Mouse (Mus musculus) kidney, adult 9 months (tissue): ENCODE results near the gene Slc25a25.

Source experiments
- DNase-seq: peaks from one replicate; pipeline ENCODE4 v3.0.0; 2022

Slc25a25 gene

GRCm38 (mm10) chr2:32395484-32395945, 55.7 kb downstream of the Slc25a25 start, which contains the start of gene Ptges2:
Ptges2 (plus strand) TSS chr2:32395896.
- peak; percentile 96 for DNase-seq

DNA sequence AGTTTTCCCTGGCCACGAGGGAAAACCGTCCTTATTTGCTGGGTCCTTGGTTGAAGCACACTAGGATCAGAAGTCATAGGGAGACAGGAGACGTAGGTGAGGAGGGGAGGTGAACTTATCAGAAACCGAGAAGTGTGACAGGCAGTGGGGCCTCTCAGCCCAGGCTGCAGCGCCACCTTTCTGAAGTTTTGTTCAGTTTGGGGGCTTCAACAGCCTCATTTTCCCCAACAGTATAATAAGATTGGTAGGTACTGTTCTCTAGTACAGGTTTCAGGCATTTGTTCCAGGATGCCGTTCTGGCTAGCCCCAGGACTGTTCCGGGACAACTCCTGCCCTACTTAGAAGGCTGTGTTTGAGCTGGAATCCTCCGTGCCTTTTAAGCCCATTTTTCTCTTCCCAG, 56.3 kb downstream of the Slc25a25 start:
- DNase-seq: peak; percentile 64

- peak; percentile 83 for DNase-seq
These were observed 59.2 kb downstream of the Slc25a25 start for GRCm38 (mm10) chr2:32392063-32392462.

DNA sequence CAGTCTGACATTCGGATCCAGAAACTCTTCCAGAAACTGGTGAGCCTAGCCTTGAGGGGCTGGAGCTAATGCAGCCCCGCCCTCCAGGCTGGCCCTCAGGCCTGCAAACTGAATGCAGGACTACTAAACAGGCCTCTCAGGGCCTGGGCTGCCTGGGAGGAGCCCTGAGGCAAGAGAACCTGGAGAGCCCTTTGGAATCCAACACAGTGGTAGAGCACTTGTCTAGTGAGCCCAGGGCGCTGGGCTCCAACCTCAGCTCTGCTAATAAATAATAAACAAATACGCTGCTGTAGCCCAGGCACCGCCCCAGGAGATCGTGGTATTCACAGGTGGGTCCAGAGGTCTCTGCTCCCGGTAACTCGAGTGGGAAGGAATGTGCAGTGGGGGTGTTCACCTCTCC, 60.4 kb downstream of the Slc25a25 start:
- peak; percentile 76 for DNase-seq

DNA sequence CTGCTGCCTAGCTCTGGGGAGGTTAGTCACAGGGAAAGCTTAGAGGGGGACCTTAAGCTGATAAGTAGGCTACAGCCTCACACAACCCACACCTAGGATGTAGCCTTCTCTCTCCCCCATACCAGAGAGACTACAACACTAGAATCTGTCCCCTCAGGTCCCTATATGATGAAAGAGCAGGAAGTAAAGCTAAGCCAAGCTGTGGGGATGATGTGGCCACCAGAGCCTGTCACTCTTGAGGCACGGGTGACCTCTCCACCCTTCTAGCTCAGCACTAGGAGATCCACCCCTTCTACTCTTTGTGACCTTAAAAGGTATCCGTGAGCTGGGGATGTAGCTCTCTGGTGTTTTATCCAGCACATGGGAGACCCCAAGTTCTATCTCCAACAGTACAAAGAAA, 62.1 kb downstream of the Slc25a25 start:
- no peak for DNase-seq

DNA sequence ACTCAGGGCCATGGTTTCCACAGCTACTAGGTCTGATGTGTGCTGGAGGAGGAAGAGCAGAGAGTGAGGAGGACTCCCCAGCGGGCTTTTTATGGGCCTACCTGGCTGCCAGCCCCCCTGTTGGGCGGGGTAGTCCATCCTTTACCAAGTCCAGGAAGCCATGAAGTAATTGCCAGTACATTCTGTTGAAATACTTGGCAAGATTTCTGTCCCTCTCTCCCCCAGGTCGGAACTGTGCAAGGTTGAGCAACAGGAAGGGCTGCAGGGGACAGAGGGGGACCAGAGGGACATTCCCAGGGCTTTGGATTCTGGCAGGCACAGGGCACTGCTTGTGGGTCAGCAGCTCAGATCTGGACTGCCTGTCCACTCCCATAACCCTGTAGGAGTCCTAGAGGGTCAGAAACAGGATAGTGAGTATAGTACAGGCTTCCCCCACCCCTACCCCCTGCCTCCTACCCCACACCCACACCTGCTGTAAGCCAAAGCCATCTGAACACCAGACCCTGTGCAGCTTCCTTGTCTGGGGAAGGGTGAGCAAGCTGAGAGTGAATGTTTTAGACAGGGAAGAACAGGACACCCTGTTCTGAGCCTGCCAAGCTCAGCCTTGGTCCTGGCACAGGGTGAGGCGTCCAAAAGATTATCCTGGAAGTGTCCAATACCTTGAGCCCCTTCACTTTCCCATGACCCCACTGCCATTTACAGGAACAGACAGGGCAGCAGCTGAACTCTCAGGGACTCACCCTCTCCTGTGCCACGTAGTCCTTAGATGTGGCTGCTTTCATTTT, 63.3 kb downstream of the Slc25a25 start, which contains the start of gene Lcn2:
TSS of gene Lcn2 (minus strand) at position 547 of the 785 bp plus-strand sequence.
- no peak for DNase-seq

GRCm38 (mm10) chr2:32382689-32383088, 68.6 kb downstream of the Slc25a25 start:
- no peak for DNase-seq

DNA sequence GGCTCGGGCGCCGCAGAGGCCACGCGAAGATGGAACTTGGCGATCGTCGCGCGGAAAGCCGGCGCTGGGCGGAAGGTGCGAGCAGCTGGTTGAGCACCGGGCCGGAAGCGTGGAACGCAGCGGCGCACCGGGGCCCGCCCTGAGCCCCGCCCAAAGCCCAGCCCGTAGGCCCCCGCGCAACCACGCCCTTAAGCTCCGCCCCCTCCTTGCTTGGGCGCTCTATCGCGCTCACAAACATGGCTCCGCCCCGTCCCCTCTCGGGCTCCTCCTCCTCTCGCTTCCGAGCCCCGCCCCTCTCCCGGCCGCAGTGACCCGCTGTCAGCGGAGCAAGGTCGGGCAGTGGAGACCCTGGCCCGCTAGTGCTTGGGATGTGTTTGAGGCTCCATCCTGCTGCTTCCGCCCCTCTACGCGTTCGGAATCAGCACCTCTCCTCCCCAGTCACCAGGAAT, 69.4 kb downstream of the Slc25a25 start, which contains the start of gene 1110008P14Rik:
TSS of gene 1110008P14Rik (minus strand) at position 164 of the 449 bp plus-strand sequence.
- DNase-seq: peak; percentile 95

GRCm38 (mm10) chr2:32381141-32381774, 70.0 kb downstream of the Slc25a25 start:
- no peak for DNase-seq

- no peak for DNase-seq
These were observed 71.2 kb downstream of the Slc25a25 start for GRCm38 (mm10) chr2:32380001-32380500.

GRCm38 (mm10) chr2:32376963-32377362, 74.3 kb downstream of the Slc25a25 start:
- DNase-seq: no peak

- no peak for DNase-seq
These were observed 75.8 kb downstream of the Slc25a25 start for GRCm38 (mm10) chr2:32375317-32375940.

DNA sequence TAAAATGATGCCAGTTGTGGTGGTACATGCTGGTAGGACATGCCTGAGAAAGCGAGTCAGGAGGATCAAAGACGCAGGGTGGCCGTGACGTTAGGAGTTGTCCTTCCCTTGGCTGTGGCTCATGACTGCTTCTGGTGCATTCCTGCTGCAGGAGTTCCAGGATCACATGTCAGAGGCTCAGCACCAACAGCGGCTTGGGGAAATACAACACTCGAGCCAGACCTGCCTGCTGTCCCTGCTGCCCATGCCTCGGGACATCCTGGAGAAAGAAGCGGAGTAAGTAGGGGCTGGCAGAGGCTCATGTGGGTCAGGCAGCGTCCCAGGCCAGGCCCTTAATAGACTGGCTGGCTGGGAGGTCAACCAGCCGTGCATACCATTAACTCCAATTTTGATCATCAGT, 77.1 kb downstream of the Slc25a25 start:
- no peak for DNase-seq

DNA sequence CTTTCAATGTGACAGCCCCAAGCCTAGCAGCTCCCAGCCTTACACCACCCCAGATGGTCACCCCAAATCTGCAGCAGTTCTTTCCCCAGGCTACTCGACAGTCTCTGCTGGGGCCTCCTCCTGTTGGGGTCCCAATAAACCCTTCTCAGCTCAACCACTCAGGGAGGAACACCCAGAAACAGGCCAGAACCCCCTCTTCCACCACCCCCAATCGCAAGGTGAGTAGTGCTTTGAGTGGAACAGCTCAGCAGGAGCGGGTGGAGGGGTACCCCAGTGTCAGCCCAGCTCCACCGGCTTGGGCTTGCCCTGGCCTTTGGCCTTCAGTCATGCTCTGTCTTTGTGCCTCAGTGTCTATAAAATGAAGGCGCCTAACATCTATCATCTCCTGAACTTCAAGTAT, 83.9 kb downstream of the Slc25a25 start:
- DNase-seq: no peak
